Mouse (Mus musculus): ENCODE measurements around the gene Vsig2.

The Vsig2 gene

DNA sequence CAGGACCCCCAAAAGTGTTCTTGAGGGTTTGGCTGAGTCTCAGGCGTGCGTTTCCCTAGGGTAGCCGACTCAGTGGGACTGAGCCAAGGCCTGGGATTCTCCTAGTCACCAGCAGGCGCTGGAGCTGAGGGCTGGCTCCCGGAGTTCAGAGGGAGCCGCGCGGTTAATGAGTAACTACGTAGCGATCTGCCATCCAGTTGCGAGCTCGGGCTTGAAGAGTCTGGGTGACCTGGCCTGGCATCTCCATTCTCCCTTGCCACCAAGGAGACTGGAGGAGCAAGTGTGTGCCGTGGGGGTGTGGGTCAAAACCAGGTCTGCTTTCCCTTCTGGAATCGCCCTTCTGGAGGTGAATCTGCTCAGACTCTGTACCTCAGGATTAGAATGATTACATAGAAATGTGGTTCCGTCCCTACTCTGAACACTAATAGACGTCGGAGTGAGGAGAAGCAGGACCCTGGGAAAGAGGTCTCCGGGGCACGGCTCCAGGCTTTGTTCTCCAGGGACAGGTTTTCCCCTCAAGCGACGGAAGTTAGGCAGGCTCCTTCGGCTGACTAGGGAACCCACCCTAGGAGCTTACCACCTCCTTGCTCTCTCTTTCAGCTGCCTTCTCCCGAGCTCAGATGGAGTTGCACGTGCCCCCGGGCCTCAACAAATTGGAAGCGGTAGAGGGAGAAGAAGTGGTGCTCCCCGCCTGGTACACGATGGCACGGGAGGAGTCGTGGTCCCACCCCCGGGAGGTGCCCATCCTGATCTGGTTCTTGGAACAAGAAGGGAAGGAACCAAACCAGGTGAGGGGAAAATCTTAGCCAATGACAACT is 8.0 kb upstream of the Vsig2 start:
- in situ Hi-C loops (cut with MboI, MseI), result no loop called here

DNA sequence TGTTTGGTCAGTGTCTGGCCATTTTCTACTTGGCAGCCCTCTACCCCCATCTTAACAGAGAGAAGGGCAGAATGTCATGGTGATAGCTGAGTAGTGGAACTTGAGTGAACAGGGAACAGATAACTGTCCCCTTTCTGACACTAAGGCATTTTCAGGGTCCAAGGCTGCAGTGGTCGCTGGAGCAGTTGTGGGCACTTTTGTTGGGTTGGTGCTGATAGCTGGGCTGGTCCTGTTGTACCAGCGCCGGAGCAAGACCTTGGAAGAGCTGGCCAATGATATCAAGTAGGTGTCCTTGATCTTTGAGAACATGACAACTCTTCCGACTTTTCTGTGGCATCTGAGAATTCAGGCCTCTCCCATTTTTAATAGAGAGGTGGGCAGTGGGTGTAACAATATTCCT is 2.2 kb upstream of the Vsig2 start:
- in situ Hi-C loops (cut with MboI, MseI), result no loop called here

DNA sequence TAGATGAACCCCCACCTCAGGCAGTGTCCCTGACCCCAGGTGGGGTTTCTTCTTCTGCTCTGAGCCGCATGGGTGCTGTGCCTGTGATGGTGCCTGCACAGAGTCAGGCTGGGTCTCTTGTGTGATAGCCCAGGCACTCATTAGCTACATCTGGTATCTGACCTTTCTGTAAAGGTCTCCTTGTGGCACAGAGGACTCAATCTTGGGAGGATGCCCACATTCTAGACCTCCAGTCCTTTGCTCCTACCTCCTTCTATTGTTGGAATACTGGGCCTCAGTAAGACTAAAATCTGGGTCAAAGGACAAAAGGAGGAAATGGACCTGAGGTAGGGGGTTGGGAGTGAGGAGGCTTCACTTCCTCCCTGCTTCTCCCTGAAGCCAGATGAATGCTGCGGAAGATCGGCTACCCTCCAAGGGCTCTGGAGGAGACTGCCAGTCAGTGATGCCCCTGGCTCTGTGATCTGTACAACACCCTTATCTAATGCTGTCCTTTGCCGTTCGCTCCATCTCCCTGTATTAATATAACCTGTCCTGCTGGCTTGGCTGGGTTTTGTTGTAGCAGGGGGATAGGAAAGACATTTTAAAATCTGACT is 1.3 kb upstream of the Vsig2 start:
- in situ Hi-C loops (cut with MboI, MseI), result no loop called here

DNA sequence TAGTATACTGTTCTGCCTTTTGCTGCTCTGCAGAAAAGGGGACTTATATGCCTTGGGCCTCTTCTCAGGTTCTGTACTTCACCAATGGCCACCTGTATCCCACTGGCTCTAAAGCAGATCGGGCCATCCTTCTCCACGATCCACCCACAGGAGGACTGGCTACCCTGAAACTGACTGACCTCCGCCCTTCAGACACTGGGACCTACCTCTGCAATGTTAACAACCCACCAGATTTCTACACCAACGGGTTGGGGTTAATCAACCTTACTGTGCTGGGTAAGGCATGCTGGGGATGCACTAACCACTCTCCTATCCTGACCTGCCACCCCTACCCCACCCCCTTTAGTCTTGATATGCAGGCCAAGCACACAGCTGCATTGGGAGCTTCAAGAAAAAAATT is 1.2 kb downstream of the Vsig2 start:
- in situ Hi-C loops (cut with MboI, MseI), result no loop called here

DNA sequence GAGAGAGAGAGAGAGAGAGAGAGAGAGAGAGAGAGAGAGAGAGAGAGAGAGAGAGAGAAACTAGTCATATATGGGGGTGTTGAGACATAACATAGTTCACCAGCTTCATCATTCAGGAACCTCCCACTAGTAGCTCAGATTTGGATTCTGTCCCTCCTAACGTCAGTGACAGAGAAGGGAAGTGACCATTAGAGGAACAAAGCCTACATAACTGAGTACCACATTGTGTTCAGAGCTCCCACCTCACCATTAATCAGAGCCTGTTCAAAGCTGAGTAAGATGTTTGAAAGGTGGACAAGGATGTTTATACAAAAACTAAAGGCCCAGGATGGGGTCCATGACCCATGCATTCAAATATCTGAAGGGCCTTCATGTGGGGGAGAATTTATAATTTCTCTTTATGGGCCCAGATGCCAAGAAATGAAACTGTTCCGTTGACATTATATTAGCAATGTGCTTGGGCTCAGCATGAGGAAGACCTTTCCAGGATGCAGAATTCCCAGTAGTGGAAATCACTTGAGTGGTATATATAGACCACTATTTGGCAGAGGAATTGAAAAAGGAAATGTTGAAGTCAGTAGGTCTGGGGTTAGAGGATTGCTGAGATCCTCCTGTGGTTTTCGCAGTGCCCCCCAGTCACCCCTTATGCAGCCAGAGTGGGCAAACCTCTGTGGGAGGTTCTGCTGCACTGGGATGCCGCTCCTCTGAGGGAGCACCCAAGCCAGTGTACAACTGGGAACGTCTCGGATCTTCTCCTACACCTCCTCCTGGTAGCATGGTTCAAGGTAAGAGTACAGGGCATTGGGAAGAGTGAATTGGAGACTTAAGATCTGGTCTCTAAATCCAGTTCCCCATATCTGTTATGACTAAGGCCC is 1.9 kb downstream of the Vsig2 start:
- in situ Hi-C loops (cut with MboI, MseI), result no loop called here

DNA sequence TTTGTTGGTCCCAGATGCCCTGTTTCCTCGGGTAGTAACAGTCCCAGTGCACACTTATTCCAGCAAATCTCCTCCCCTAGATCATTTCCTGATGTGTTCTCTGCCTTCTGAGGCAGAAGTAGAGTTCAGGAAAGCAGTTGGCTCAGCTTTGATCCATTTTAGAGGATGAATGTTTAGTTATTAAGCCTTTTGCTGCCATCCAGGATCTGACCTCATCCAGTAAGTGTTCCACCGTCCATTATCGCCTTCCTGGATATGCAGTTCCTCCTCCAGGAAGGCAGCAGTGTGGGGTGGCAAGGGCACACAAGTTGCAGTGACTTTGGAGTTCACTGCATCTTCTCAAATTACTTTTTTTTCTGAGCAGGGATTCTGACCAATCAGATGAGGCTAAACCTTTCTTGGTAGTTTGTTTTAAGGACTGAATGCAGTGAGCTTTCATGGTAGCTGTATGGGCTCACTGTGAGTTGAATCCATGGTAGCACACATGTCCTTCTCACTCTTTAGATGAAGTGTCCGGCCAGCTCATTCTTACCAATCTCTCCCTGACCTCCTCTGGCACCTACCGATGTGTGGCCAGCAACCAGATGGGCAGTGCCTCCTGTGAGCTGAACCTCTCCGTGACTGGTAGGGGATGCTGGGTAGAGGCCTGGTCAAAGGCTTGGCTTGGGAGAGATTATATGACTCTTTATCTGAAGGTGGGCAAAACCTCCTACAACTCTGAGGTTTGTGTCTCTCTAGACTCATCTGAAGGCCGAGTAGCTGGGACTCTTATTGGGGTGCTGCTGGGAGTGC is 3.0 kb downstream of the Vsig2 start:
- in situ Hi-C loops (cut with MboI, MseI), result no loop called here

DNA sequence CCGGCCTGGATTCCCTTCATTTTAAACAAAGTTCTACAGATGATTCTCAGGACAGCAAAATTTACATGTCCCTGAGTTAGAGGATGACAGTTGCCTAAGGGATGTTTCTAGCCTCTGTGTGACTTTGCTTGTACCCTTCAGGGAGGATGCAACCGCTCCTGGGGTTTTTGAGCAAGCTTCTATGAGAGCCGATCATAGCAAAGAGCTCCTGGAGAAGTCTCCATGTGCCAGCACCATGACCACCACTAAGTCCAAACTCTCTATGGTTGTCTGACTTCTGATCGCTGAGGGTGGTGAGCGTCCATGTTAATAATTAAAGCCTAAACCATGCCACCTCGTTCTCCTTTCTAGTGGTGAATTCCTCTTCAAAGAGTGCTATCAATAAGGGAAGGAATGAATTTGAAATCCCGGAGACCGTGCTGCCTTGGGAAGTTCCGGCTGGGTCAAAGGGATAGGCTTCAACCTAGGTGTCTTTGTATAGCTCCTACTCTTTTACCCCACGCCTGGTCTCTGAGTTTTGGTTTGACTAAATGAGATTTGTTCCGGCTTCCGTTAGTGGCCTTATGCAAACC is 4.9 kb downstream of the Vsig2 start:
- in situ Hi-C loops (cut with MboI, MseI), result no loop called here

DNA sequence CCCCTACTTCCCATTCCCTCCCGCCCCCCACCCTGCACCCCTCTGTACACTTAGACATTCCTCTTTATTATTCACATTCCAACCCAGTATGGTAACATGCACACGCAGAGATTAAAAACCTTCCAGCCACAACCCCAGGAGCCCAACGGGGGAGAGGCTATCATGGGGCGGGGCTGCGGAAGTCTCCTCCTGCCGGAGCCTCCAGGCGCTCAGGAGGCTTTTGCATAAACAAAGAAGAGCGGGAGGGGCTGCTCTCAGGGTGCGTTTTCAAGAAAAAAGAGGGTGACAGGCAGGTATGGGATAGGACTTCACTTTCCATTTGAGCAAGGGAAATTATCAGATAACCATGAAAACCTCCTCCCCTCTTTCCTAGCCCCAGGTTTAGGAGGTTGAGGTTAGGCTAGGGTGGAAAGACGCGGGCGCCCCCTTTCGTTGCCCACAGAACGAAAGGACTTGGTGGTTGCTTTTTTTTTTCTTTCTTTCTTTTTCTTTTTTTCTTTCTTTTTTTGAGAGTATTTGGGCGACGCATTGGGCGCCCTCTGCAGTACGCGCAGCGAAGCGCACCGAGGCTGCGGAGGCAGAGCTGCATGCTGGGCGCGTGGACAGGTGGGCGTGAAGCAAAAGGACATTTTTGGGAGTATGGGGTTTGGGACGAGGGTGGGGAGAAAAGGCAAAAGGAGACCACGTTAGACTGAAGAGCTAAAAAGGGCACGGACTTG is 5.6 kb downstream of the Vsig2 start:
- in situ Hi-C loops (cut with MboI, MseI), result loop anchor here (5.0 kb wide), 1 partner anchor 82 kb away; no protein-coding TSS in a partner anchor

DNA sequence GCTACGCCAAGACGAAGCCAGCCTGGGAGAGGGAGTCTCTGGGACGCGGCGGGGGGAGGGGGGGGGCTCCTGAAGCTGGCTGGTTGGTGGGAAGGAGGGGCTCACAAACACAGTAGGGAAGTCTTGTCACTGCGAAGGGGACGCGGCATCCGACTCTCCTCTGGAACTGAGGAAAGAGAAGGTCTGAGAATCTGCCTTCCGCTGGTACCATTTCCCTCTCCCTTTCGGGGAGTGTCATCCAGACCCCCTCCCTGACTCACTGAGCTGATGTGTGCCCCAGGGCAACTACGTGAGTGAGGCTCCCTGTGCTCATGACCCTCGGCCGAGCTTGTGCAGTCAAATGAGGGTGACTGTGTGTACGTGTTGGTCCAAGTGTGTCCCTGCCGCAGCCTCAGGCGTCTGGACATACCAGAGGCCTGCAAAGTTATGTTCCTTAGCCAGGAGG is 6.1 kb downstream of the Vsig2 start:
- in situ Hi-C loops (cut with MboI, MseI), result loop anchor here (5.0 kb wide), 1 partner anchor 83 kb away; no protein-coding TSS in a partner anchor

DNA sequence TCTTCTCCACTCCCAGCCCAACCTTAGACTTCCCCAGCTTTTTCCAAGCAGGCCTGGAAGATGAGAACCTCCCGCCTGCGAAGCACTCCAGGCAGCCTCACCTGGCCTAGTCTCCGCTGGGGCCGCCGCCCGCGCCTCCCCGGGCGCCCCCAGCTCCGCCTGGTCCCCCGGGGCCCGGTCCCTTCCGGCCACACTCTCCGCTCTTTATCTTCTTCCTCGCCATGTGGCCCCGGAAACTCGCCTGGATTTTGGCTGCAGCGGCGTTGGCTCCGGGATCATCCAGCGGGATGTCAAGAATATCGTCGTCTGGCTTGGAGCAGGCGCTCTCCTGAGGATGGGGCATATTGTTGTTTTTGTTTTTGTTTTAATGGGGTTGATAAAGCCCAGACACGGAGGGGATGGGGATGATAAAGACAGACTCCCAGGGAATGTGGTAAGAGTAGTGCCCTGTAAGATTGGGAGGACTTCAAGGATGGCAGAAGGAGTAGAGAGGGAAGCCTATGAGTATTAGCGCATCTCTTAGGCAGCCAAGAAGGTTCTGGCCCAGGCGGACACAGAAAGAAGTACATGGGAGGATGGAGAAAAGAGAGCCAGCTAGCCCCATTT is 6.9 kb downstream of the Vsig2 start:
- in situ Hi-C loops (cut with MboI, MseI), result loop anchor here (5.0 kb wide), 1 partner anchor 84 kb away; no protein-coding TSS in a partner anchor

DNA sequence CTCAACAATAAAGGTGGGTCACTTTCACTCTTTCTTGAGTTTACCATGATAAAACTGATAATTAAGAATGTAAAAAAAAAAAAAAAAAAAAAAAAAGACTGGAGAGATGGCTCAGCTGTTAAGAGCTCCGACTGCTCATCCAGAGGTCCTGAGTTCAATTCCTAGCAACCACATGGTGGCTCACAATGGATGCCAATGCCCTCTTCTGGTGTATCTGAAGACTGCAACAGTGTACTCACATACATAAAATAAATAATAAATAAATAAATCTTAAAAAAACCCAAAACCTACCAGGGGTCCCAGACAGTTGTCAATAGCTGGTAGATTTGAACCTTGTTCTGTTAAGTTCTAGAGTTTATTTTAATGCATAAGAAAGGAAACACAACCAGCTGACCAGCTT is 7.8 kb downstream of the Vsig2 start:
- in situ Hi-C loops (cut with MboI, MseI), result loop anchor here (5.0 kb wide), 1 partner anchor 85 kb away; no protein-coding TSS in a partner anchor

DNA sequence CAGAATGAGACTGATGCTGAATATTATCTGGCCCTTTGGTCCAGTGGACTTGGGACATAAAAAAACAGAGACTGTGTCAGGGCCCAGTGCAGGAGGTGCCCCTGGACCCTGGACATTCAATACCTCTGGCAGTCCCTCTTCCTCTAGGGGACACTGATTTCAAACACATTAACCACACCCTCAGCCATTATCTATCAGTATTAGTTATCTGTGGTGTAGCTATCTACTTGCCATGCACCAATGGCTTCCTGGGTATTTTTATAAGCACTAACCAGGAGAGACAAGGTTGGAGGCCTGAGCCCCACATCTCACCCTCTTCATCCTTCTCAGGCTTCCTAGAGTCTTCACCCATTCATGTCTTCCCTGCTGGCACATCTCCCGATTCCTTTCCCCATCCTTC is 11.4 kb downstream of the Vsig2 start:
- in situ Hi-C loops (cut with MboI, MseI), result no loop called here

DNA sequence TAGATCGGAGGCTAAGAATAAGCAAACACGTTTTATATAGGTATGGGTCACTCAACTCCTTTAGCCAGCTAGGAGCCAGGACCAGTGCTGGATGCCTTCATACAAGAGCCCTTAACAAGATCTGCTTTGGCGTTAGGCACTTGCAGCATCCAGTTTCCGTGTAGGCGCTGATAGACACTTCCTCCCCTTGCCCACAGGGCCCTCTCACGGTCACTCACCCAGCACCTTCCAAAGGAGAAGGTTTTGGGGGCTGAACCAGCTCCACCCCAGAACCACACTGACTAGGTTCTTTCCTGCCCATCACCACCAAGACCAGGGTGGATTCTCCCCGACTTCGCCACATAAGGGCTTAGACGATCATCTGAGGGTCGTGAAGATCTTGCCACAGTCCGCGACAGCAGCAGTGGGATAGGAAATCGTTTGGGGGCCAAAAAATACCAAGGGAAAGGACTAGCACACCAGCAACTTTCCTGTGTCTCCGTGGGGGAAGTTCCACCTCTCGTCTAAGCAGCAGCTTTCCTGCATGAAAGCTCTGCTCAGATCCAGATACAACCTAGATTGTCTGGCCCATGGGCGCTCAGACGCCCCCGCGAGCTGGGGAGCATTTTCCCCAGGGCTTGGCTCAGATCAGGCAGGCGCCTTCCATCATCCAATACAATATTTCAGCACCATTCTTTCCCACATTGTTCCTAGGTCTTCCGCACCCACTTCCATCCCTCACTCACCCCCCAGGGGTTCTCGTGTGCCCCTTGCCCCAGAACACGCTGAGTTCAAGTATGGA is 12.9 kb downstream of the Vsig2 start:
- in situ Hi-C loops (cut with MboI, MseI), result no loop called here

DNA sequence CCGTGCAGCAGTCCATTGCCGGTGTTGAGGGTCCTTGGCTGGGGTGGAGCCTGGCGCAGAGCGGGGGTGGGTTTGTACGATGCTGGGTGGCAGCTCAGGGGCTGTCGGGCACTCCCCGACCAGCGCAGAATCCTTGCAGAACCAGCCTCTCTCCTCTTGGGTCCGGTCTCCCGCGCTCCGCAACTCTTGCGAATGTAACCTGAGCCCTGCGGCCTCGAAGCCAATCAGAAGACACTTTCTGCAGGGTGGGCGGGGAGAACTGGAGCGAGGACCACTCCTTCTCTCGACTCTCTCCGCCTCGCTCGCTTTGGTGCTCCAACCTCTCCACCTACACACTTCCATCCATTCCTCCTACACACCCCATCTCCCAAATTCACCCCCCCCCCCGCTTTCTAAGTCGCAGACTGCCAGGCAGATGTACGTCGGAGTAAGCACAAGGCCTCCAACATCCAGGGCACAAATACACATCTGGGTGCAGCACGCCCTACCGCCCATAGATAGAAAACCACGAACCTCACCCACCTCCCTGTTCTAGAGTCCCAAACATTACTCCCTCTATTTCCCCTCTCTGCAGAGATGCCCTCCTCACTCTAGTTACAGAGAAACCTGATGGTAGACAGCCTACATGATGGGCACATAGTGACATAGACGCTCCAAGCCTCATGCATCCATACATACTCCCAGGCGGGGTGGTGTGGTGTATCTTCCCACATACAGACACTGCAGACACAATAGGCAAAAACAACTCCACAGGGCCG is 13.7 kb downstream of the Vsig2 start, which contains the start of gene Nrgn:
Gene Nrgn, minus strand, starts transcription at position 369 of the 758 bp plus-strand sequence.
- in situ Hi-C loops (cut with MboI, MseI), result no loop called here

DNA sequence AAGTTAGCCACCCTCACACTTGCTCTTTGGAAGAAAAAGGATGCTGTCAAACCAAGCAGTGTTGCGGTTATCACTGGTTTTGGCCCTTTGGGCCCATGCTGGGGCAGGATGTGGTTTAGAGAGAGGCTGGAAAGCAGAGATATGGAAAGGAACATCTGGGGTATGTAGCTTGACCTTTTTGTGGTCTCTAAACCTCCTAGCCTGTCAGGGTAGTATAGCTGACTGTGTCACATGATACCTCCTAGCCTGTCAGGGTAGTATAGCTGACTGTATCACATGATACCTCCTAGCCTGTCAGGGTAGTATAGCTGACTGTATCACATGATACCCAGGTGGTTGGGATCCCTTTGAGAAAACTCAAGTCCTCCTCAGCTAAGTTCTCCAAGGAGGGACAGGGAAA is 15.2 kb downstream of the Vsig2 start:
- in situ Hi-C loops (cut with MboI, MseI), result no loop called here

DNA sequence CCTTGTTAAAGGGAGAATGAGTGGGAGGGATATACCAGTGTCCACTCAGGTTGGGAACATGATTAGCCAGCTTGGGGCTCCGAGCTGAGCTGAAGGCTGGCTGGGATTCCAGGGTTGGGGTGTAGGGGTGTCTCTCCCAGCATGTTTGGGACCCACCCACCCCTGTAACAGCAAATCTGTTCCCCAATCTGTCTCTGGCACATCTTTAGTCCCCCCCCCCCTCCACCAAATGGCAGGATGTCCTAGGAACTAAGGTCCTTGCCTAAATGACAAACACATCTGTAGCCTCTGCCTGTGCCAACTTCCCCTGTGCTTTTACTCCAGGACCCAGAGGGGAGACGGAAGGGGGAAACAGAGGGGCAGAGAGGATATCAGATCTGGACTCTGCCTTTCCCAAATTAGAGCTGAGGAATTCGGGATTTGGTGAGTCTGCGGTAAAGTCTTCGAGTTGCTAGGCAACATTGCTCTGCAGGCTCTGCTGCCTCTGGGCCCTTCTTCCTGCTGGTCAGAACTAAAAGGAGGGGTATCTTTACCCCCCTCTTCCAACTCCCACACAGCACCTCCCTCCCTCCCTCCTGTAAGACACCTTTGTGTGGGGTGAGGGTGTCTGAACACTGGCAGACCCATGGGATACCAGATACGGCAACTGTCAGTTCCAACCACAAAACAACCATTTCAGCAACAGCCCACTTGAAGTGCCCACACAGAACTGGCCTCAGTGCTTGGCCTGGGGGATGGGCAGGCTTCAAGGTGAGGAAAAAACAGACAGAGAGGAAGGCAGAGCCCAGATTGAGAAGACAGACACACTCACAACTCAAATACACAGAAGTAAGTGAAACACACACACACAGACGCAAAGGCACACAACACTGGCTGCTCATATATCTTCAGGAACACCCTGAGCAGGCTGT is 16.0 kb downstream of the Vsig2 start, which contains the start of gene Siae:
Gene Siae, plus strand, starts transcription at position 861 of the 911 bp plus-strand sequence.
- in situ Hi-C loops (cut with MboI, MseI), result no loop called here

DNA sequence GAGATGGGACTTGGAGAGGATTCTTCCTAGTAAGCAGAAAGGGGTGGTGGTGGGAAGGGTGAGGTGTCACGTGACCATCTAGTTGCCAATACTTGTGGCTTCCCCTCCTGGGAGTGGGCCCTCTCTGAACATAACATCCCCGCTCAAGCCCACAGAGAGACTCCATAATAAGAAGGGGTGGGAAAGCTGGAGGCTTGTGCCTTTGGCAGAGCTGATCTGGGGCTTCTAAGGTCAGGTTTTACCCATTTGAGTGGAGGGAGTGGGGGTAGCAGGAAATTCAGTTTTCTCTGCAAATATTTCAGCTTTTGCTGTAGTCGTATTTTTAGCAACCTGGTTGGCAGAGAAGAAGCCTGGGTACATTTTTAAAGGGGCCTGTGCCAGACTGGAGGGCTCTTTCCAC is 17.3 kb downstream of the Vsig2 start:
- in situ Hi-C loops (cut with MboI, MseI), result no loop called here
